Mouse (Mus musculus) lung, postnatal 10 days (tissue): ENCODE results near the gene Mgl2.

Experiments used
- DNase-seq: peaks from one replicate; pipeline ENCODE4 v3.0.0; 2021

The Mgl2 gene

GRCm38 (mm10) chr11:70171181-70171580 lies 41.1 kb downstream of the Mgl2 start:
- no peak for DNase-seq

- peak; percentile 54 for DNase-seq
Observed at GRCm38 (mm10) chr11:70171847-70172246, 41.7 kb downstream of the Mgl2 start.

DNA sequence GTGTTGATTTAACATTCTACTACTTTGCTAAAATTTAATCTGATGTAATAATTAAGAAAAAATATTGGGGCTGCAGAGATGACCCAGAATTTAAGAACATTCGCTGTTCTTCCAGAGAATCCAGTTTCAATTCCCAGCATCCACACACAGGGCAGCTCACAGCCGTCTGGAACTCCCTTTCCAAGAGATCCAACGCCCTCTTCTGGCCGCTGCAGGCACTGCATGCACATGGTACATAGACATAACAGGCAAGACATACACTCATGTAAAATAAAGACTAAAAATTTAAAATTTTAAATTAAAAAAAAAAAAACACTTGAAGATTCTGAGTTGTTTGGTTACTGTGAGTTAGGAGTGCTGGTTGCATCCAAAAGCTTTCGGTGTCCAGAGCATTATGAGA lies 42.2 kb downstream of the Mgl2 start:
- peak; percentile 13 for DNase-seq

DNA sequence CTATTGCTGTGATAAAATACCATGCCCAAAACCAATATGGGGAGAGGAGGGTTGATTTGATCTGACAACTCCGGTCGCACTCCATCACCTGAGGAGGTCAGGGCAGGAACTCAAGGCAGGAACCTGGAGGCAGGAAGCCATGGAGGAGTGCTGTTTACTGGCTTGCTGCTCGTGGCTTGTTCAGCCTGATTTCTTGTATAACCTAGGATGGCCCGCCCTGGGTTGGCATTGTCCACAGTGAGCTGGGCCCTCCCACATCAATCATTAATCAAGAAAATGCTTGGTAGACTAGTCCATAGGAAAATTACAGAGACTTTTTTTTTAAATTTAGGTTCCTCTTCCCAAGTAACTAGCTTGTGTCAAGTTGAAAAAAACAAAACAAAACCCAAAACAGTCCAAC lies 44.4 kb downstream of the Mgl2 start:
- no peak for DNase-seq

GRCm38 (mm10) chr11:70177647-70178046 lies 47.5 kb downstream of the Mgl2 start:
- peak; percentile 24 for DNase-seq

- DNase-seq: no peak
Observed at GRCm38 (mm10) chr11:70178311-70178710, 48.2 kb downstream of the Mgl2 start.

DNA sequence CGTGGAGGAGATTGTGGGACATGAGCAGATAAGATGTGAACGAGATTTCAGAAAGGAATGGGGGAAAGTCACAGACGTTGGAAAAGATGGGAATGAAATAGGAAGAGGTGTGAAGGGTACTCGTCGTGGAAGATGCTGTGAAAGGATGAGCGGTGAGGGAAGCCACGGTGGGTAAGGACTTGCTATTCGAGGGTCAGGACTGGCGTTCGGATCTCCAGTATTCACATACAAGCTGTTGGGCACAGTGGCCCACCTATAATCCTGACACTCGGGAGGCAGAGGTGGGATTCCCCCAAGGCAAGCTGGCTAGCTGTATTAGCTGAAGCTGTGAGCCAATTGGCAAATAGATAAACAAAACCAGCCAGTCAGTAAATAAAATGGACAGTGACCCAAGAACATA lies 48.6 kb downstream of the Mgl2 start:
- DNase-seq: no peak

- peak; percentile 47 for DNase-seq
Observed at GRCm38 (mm10) chr11:70179401-70179800, 49.3 kb downstream of the Mgl2 start.

DNA sequence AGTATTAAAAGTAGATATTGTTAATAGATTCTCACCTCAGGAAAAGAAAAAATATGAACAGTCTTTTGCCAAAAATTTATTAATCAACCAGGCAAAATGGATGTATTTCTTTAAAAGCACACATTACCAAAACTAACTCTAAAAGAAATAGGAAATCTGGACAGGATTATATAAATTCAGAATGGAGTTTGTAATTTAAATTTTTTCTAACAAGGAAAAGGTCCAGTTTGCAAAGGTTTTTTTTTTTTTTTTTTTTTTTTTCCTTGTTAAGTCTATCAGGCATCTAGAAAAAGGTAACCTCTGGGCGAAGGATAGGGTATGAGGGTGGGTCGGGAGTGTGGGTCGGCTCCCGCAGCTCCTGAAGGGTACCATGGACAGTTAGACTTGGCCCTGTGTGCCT lies 50.4 kb downstream of the Mgl2 start:
- no peak for DNase-seq

GRCm38 (mm10) chr11:70185120-70185519 lies 55.0 kb downstream of the Mgl2 start:
- DNase-seq: no peak
